ENCODE assay signal across 25 mouse cellular contexts in genomic region chr11:63712053-63712864, GRCm38 (mm10).
DNase-seq lines count a peak whose midpoint lies in the region; ATAC-seq and TF ChIP-seq lines count a peak whose summit lies in the region.
"Had no signal": no experiment of that assay in that cellular context is flagged by ENCODE, and none has a peak within 500 bp of the region (broad histone marks: within the 10 kb centered on the region; RNA-seq: fewer than 3 reads in every experiment).

No protein-coding gene starts in this region.

- no peak for DNase-seq in gastrocnemius, adult 2 months
- DNase-seq in gastrocnemius, postnatal 36 days = no peak
- peak; percentile 20 to 36 for DNase-seq in kidney, postnatal 4 days
- no peak for DNase-seq in kidney, adult 2 months
- DNase-seq in embryonic facial prominence, embryonic 11.5 days (ENCODE audit: low spot score) = peak; percentile 56
- peak; percentile 18 for DNase-seq in limb, embryonic 14.5 days (ENCODE audit: low spot score)
- DNase-seq in adrenal gland, postnatal 25 days = no peak
- DNase-seq: adrenal gland, postnatal 10 days; cerebellum, adult 11 months; cerebellum, postnatal 10 days; forebrain, postnatal 0 days; heart, adult 2 months; heart, postnatal 4 days; layer of hippocampus, postnatal 36 days; lung, adult 18-20 months; lung, postnatal 36 days; right cerebral cortex, postnatal 4 days; thymus, postnatal 36 days had no signal

- H3K9me3 ChIP-seq in embryonic facial prominence, embryonic 11.5 days (replicated peaks; ENCODE audit: control insufficient read depth, low read length) = no peaks in the 10 kb centered on the region
- no peaks in the 10 kb centered on the region for H3K9me3 ChIP-seq in limb, embryonic 14.5 days (ENCODE audit: control insufficient read depth, low read length)
- H3K9me3 ChIP-seq in hindbrain, embryonic 16.5 days (ENCODE audit: control insufficient read depth, low read length) = no peaks in the 10 kb centered on the region
- H3K9me3 ChIP-seq: heart, embryonic 15.5 days; hindbrain, embryonic 15.5 days had no signal

- WGBS in kidney, adult 2 months = 41% methylated on average over 15 of the region's 15 CpGs
- WGBS in embryonic facial prominence, embryonic 11.5 days = 37% methylated on average over 15 of the region's 15 CpGs
- WGBS in limb, embryonic 14.5 days = 46% methylated on average over 15 of the region's 15 CpGs
- WGBS in hindbrain, embryonic 16.5 days = 69% methylated on average over 15 of the region's 15 CpGs

- TF ChIP-seq CTCF in gastrocnemius, adult 2 months (IDR thresholded peaks at IDR 0.05) = no peak
- no peak for TF ChIP-seq CTCF in kidney, adult 2 months (conservative IDR thresholded peaks at IDR 0.05; ENCODE audit: insufficient read depth, insufficient read length, low read depth, low read length)

- H3K4me1 ChIP-seq in kidney, adult 2 months (ENCODE audit: control insufficient read depth, insufficient read depth, low read length) = no peaks in the 10 kb centered on the region
- H3K4me1 ChIP-seq in embryonic facial prominence, embryonic 11.5 days (ENCODE audit: control insufficient read depth, insufficient read depth, low read length) = no peaks in the 10 kb centered on the region
- peaks cover 6% of the 10 kb centered on the region for H3K4me1 ChIP-seq in limb, embryonic 14.5 days (ENCODE audit: control insufficient read depth, insufficient read depth, low read length)
- H3K4me1 ChIP-seq in hindbrain, embryonic 16.5 days (ENCODE audit: control insufficient read depth, insufficient read depth, low read depth, low read length) = no peaks in the 10 kb centered on the region; the same call in 1 of the 2 replicates

- no peaks in the 10 kb centered on the region for H3K36me3 ChIP-seq in kidney, adult 2 months (ENCODE audit: control insufficient read depth, insufficient read depth, low read length)
- no peaks in the 10 kb centered on the region for H3K36me3 ChIP-seq in embryonic facial prominence, embryonic 11.5 days (replicated peaks; ENCODE audit: control insufficient read depth, insufficient read depth, low read depth, low read length)
- no peaks in the 10 kb centered on the region for H3K36me3 ChIP-seq in limb, embryonic 14.5 days (ENCODE audit: control insufficient read depth, insufficient read depth, low read length)
- no peaks in the 10 kb centered on the region for H3K36me3 ChIP-seq in hindbrain, embryonic 16.5 days (ENCODE audit: control insufficient read depth, insufficient read depth, low read length)
- H3K36me3 ChIP-seq: G1E; heart, embryonic 15.5 days; hindbrain, embryonic 15.5 days had no signal

- H3K4me2 ChIP-seq in embryonic facial prominence, embryonic 11.5 days (ENCODE audit: low read depth, low read length) = no peak overlapping the region
- H3K4me2 ChIP-seq in limb, embryonic 14.5 days (replicated peaks; ENCODE audit: low read depth, low read length, severe bottlenecking) = peak overlapping the region; percentile 8; the same call in 1 of the 2 replicates
- no peak overlapping the region for H3K4me2 ChIP-seq in hindbrain, embryonic 16.5 days (ENCODE audit: low read length)
- H3K4me2 ChIP-seq: heart, embryonic 15.5 days; hindbrain, embryonic 15.5 days had no signal

- no peaks in the 10 kb centered on the region for H3K27me3 ChIP-seq in kidney, adult 2 months (replicated peaks; ENCODE audit: control insufficient read depth, insufficient read depth, low read length)
- no peaks in the 10 kb centered on the region for H3K27me3 ChIP-seq in embryonic facial prominence, embryonic 11.5 days (ENCODE audit: control insufficient read depth, insufficient read depth, low read length)
- no peaks in the 10 kb centered on the region for H3K27me3 ChIP-seq in limb, embryonic 14.5 days (ENCODE audit: control insufficient read depth, insufficient read depth, low read length)
- H3K27me3 ChIP-seq in hindbrain, embryonic 16.5 days (replicated peaks; ENCODE audit: control insufficient read depth, insufficient read depth, low read length) = no peaks in the 10 kb centered on the region
- H3K27me3 ChIP-seq: heart, embryonic 15.5 days; hindbrain, embryonic 15.5 days had no signal

- no peak for ATAC-seq in embryonic facial prominence, embryonic 11.5 days (replicated peaks; ENCODE audit: insufficient number of reproducible peaks, low FRiP score, low TSS enrichment, low read depth)
- ATAC-seq in limb, embryonic 14.5 days (ENCODE audit: low FRiP score, low read depth) = no peak
- no peak for ATAC-seq in hindbrain, embryonic 16.5 days
- ATAC-seq: activated CD4-positive, CD25-positive, alpha-beta regulatory T cell, adult 4 months; forebrain, postnatal 0 days; intestine, embryonic 16.5 days had no signal

- TF ChIP-seq POLR2A in kidney, adult 2 months (IDR thresholded peaks at IDR 0.05; ENCODE audit: low read depth, low read length) = no peak
- no peak for TF ChIP-seq POLR2A in limb, embryonic 14.5 days (IDR thresholded peaks at IDR 0.05; ENCODE audit: borderline replicate concordance, extremely low read depth, insufficient read depth, insufficient read length)

- H3K4me3 ChIP-seq in gastrocnemius, adult 2 months = peak overlapping the region; percentile 39
- no peak overlapping the region for H3K4me3 ChIP-seq in kidney, adult 2 months (ENCODE audit: insufficient read depth, low read depth, low read length)
- H3K4me3 ChIP-seq in embryonic facial prominence, embryonic 11.5 days (ENCODE audit: low read depth, low read length) = no peak overlapping the region
- no peak overlapping the region for H3K4me3 ChIP-seq in limb, embryonic 14.5 days (replicated peaks; ENCODE audit: low read length)
- no peak overlapping the region for H3K4me3 ChIP-seq in hindbrain, embryonic 16.5 days (ENCODE audit: low read length)
- H3K4me3 ChIP-seq: heart, adult 2 months; heart, embryonic 15.5 days; hindbrain, embryonic 15.5 days had no signal

- intact Hi-C loops in gastrocnemius, adult 2 months (cut with DNase I) = no loop called here
- intact Hi-C loops in gastrocnemius, postnatal 36 days (cut with DNase I) = no loop called here

- no peak overlapping the region for H3K9ac ChIP-seq in embryonic facial prominence, embryonic 11.5 days (replicated peaks; ENCODE audit: low read length)
- H3K9ac ChIP-seq in limb, embryonic 14.5 days (ENCODE audit: low read depth, low read length, severe bottlenecking) = no peak overlapping the region
- no peak overlapping the region for H3K9ac ChIP-seq in hindbrain, embryonic 16.5 days (ENCODE audit: low read depth, low read length)
- H3K9ac ChIP-seq: forebrain, postnatal 0 days; heart, embryonic 15.5 days; hindbrain, embryonic 15.5 days had no signal

- no peak overlapping the region for H3K27ac ChIP-seq in gastrocnemius, adult 2 months
- H3K27ac ChIP-seq in kidney, adult 2 months (ENCODE audit: insufficient read depth, low read depth, low read length) = no peak overlapping the region
- no peak overlapping the region for H3K27ac ChIP-seq in embryonic facial prominence, embryonic 11.5 days (replicated peaks; ENCODE audit: low read depth, low read length)
- H3K27ac ChIP-seq in limb, embryonic 14.5 days (replicated peaks; ENCODE audit: low read depth, low read length) = no peak overlapping the region
- no peak overlapping the region for H3K27ac ChIP-seq in hindbrain, embryonic 16.5 days (ENCODE audit: low read depth, low read length)
- H3K27ac ChIP-seq: heart, adult 2 months; heart, embryonic 15.5 days; hindbrain, embryonic 15.5 days; stomach, postnatal 0 days had no signal

Comparison
In these comparisons a context has a peak if more than half of its experiments do, and no peak if none do; other contexts are left out.
1. DNase-seq: peak in kidney, postnatal 4 days (2 of 2), embryonic facial prominence, embryonic 11.5 days (single experiment) and limb, embryonic 14.5 days (single experiment); none in gastrocnemius, adult 2 months (single experiment), gastrocnemius, postnatal 36 days (0 of 2), kidney, adult 2 months (single experiment) and adrenal gland, postnatal 25 days (single experiment).